9 mouse cellular contexts compared by ENCODE assay signal in genomic region chr11:94866176-94866967, GRCm38 (mm10).
A peak's percentile ranks its signal among the peaks of the same experiment; 100 is the strongest.
DNase-seq lines count a peak whose midpoint lies in the region; ATAC-seq and TF ChIP-seq lines count a peak whose summit lies in the region.
"Had no signal": no experiment of that assay in that cellular context is flagged by ENCODE, and none has a peak within 500 bp of the region (broad histone marks: within the 10 kb centered on the region; RNA-seq: fewer than 3 reads in every experiment).

No protein-coding gene starts in this region.

- TF ChIP-seq CTCF in CH12.LX (conservative IDR thresholded peaks at IDR 0.05 in 1 of 2, IDR thresholded peaks at IDR 0.05 in 1 of 2; ENCODE audit: low read depth in 2 of 2, low read length in 2 of 2), result peak; percentile 82 to 97
- peak; percentile 79 for TF ChIP-seq CTCF in heart, adult 2 months (IDR thresholded peaks at IDR 0.05)

- peak; percentile 66 for DNase-seq in CH12.LX (ENCODE audit: extremely low read depth)
- peak; percentile 75 for DNase-seq in adrenal gland, postnatal 25 days
- DNase-seq in heart, adult 2 months, result peak; percentile 72 to 88
- DNase-seq in liver, embryonic 11.5 days (ENCODE audit: low spot score), result peak; percentile 71
- DNase-seq in retina, embryonic 14.5 days (ENCODE audit: low spot score), result peak; percentile 89
- DNase-seq in thymus, postnatal 36 days, result peak; percentile 51 to 63

- H3K27ac ChIP-seq in CH12.LX (ENCODE audit: insufficient read depth, low read depth), result no peak overlapping the region
- H3K27ac ChIP-seq in embryonic facial prominence, embryonic 12.5 days, result no peak overlapping the region
- H3K27ac ChIP-seq in heart, adult 2 months, result no peak overlapping the region
- H3K27ac ChIP-seq in kidney, embryonic 16.5 days (ENCODE audit: low read length), result no peak overlapping the region
- no peak overlapping the region for H3K27ac ChIP-seq in liver, embryonic 11.5 days (ENCODE audit: low read depth, low read length)
- H3K27ac ChIP-seq: hindbrain, embryonic 15.5 days had no signal

- 14% methylated on average over 9 of the region's 9 CpGs for whole genome bisulfite sequencing in embryonic facial prominence, embryonic 12.5 days
- 10% methylated on average over 9 of the region's 9 CpGs for whole genome bisulfite sequencing in heart, adult 2 months
- 11% methylated on average over 9 of the region's 9 CpGs for WGBS in kidney, embryonic 16.5 days
- 16% methylated on average over 9 of the region's 9 CpGs for WGBS in liver, embryonic 11.5 days

- no peak overlapping the region for H3K4me3 ChIP-seq in CH12.LX (replicated peaks in 1 of 3; ENCODE audit: low read depth in 2 of 3, low read length in 2 of 3, poor library complexity in 1 of 3)
- no peak overlapping the region for H3K4me3 ChIP-seq in embryonic facial prominence, embryonic 12.5 days
- no peak overlapping the region for H3K4me3 ChIP-seq in heart, adult 2 months
- H3K4me3 ChIP-seq in kidney, embryonic 16.5 days (ENCODE audit: low read length), result no peak overlapping the region
- H3K4me3 ChIP-seq in liver, embryonic 11.5 days (ENCODE audit: low read depth, low read length), result no peak overlapping the region
- H3K4me3 ChIP-seq: hindbrain, embryonic 15.5 days had no signal

- TF ChIP-seq POLR2A in CH12.LX (IDR thresholded peaks at IDR 0.05; ENCODE audit: low read depth, low read length), result no peak
- TF ChIP-seq POLR2A in heart, adult 2 months (IDR thresholded peaks at IDR 0.05; ENCODE audit: insufficient read depth, low read depth, low read length), result no peak

- H3K27me3 ChIP-seq in CH12.LX (replicated peaks), result peaks cover 74% of the 10 kb centered on the region
- H3K27me3 ChIP-seq in embryonic facial prominence, embryonic 12.5 days, result no peaks in the 10 kb centered on the region
- no peaks in the 10 kb centered on the region for H3K27me3 ChIP-seq in heart, adult 2 months (ENCODE audit: control insufficient read depth, insufficient read depth, low read length)
- no peaks in the 10 kb centered on the region for H3K27me3 ChIP-seq in kidney, embryonic 16.5 days (ENCODE audit: insufficient read depth, low read length)
- peaks cover 3% of the 10 kb centered on the region; the same call in 1 of the 2 replicates for H3K27me3 ChIP-seq in liver, embryonic 11.5 days (replicated peaks; ENCODE audit: control insufficient read depth, insufficient read depth, low read length)
- H3K27me3 ChIP-seq: hindbrain, embryonic 15.5 days had no signal

- TF ChIP-seq RAD21 in CH12.LX (IDR thresholded peaks at IDR 0.05; ENCODE audit: low read depth, low read length), result peak; percentile 87

- ATAC-seq in embryonic facial prominence, embryonic 12.5 days (ENCODE audit: insufficient number of reproducible peaks, insufficient read depth, low FRiP score, low TSS enrichment), result peak; percentile 42; the same call in 1 of the 2 replicates
- peak; percentile 80 for ATAC-seq in kidney, embryonic 16.5 days (ENCODE audit: low FRiP score, low TSS enrichment)
- ATAC-seq in liver, embryonic 11.5 days (replicated peaks; ENCODE audit: low FRiP score), result no peak

- H3K9ac ChIP-seq in CH12.LX (ENCODE audit: insufficient read depth, low read depth), result no peak overlapping the region
- H3K9ac ChIP-seq in embryonic facial prominence, embryonic 12.5 days, result no peak overlapping the region
- no peak overlapping the region for H3K9ac ChIP-seq in heart, adult 2 months (ENCODE audit: low read depth, low read length)
- no peak overlapping the region for H3K9ac ChIP-seq in kidney, embryonic 16.5 days (replicated peaks; ENCODE audit: low read length)
- H3K9ac ChIP-seq in liver, embryonic 11.5 days (ENCODE audit: low read depth, low read length), result no peak overlapping the region
- H3K9ac ChIP-seq: hindbrain, embryonic 15.5 days had no signal

- in situ Hi-C loops in CH12.LX (cut with MboI; ENCODE audit: low pct_ligation_motif_present, low pct_unique_long_range_greater_than_20kb, low sequenced_read_pairs), result no loop called here

- no peak for TF ChIP-seq EP300 in CH12.LX (IDR thresholded peaks at IDR 0.05; ENCODE audit: low read length)
- TF ChIP-seq EP300 in heart, adult 2 months (IDR thresholded peaks at IDR 0.05; ENCODE audit: insufficient read depth, low read depth, low read length), result peak; percentile 44; the same call in 1 of the 2 replicates

- no peaks in the 10 kb centered on the region for H3K36me3 ChIP-seq in CH12.LX (replicated peaks in 1 of 2; ENCODE audit: control insufficient read depth in 1 of 2, insufficient read depth in 1 of 2, low read length in 1 of 2)
- no peaks in the 10 kb centered on the region for H3K36me3 ChIP-seq in embryonic facial prominence, embryonic 12.5 days
- no peaks in the 10 kb centered on the region for H3K36me3 ChIP-seq in heart, adult 2 months (ENCODE audit: control insufficient read depth, insufficient read depth, low read length)
- H3K36me3 ChIP-seq in kidney, embryonic 16.5 days (ENCODE audit: insufficient read depth, low read length), result no peaks in the 10 kb centered on the region
- H3K36me3 ChIP-seq in liver, embryonic 11.5 days (ENCODE audit: control insufficient read depth, insufficient read depth, low read length), result no peaks in the 10 kb centered on the region
- H3K36me3 ChIP-seq: hindbrain, embryonic 15.5 days had no signal

- H3K4me1 ChIP-seq in CH12.LX (ENCODE audit: control insufficient read depth in 1 of 2, insufficient read depth in 2 of 2), result no peaks in the 10 kb centered on the region
- H3K4me1 ChIP-seq in embryonic facial prominence, embryonic 12.5 days, result no peaks in the 10 kb centered on the region
- no peaks in the 10 kb centered on the region for H3K4me1 ChIP-seq in heart, adult 2 months (ENCODE audit: control insufficient read depth, insufficient read depth, low read length)
- no peaks in the 10 kb centered on the region for H3K4me1 ChIP-seq in kidney, embryonic 16.5 days (ENCODE audit: insufficient read depth, low read length)
- H3K4me1 ChIP-seq in liver, embryonic 11.5 days (replicated peaks; ENCODE audit: control insufficient read depth, insufficient read depth, low read length), result no peaks in the 10 kb centered on the region
- H3K4me1 ChIP-seq: hindbrain, embryonic 15.5 days had no signal

- H3K4me2 ChIP-seq in CH12.LX (ENCODE audit: insufficient read depth, low read depth, poor library complexity, severe bottlenecking), result no peak overlapping the region
- no peak overlapping the region for H3K4me2 ChIP-seq in embryonic facial prominence, embryonic 12.5 days (replicated peaks)
- H3K4me2 ChIP-seq in kidney, embryonic 16.5 days (replicated peaks; ENCODE audit: low read depth, low read length), result no peak overlapping the region
- no peak overlapping the region for H3K4me2 ChIP-seq in liver, embryonic 11.5 days
- H3K4me2 ChIP-seq: hindbrain, embryonic 15.5 days had no signal

- H3K79me2 ChIP-seq in CH12.LX (replicated peaks; ENCODE audit: control insufficient read depth, extremely low read depth, insufficient read depth, poor library complexity, severe bottlenecking), result no peaks in the 10 kb centered on the region
- no peaks in the 10 kb centered on the region for H3K79me2 ChIP-seq in heart, adult 2 months (replicated peaks; ENCODE audit: control insufficient read depth, insufficient read depth, low read length)

- dilution Hi-C loops in CH12.LX (cut with MboI; ENCODE audit: extremely low pct_ligation_motif_present, extremely low pct_unique_long_range_greater_than_20kb, low sequenced_read_pairs), result no loop called here

- intact Hi-C loops in heart, adult 2 months (cut with DNase I), result loop anchor here (1.0 kb wide), 2 partner anchors 71 to 104 kb away; no protein-coding TSS in a partner anchor

- H3K9me3 ChIP-seq in CH12.LX (replicated peaks; ENCODE audit: low read length), result peaks cover 6% of the 10 kb centered on the region
- H3K9me3 ChIP-seq in embryonic facial prominence, embryonic 12.5 days, result no peaks in the 10 kb centered on the region
- no peaks in the 10 kb centered on the region for H3K9me3 ChIP-seq in kidney, embryonic 16.5 days (ENCODE audit: low read length)
- H3K9me3 ChIP-seq in liver, embryonic 11.5 days (ENCODE audit: control insufficient read depth, low read length), result no peaks in the 10 kb centered on the region
- H3K9me3 ChIP-seq: hindbrain, embryonic 15.5 days had no signal

TF ChIP-seq in CH12.LX, 34 proteins besides CTCF, POLR2A, EP300 and RAD21:
- TF ChIP-seq ELF1 (IDR thresholded peaks at IDR 0.05; ENCODE audit: low read depth, low read length) (no peak), GABPA (IDR thresholded peaks at IDR 0.05; ENCODE audit: insufficient replicate concordance, low read depth, low read length) (no peak), SMC3 (IDR thresholded peaks at IDR 0.05; ENCODE audit: low read depth, low read length) (peak; percentile 92), MAZ (IDR thresholded peaks at IDR 0.05; ENCODE audit: low read depth, low read length) (no peak), UBTF (IDR thresholded peaks at IDR 0.05; ENCODE audit: low read depth, low read length) (no peak), JUN (IDR thresholded peaks at IDR 0.05; ENCODE audit: insufficient read depth, low read depth, low read length) (no peak), ZMIZ1 (IDR thresholded peaks at IDR 0.05; ENCODE audit: low read depth, low read length) (no peak), CHD2 (IDR thresholded peaks at IDR 0.05; ENCODE audit: low read length) (no peak), KAT2A (IDR thresholded peaks at IDR 0.05; ENCODE audit: insufficient replicate concordance, low read length) (no peak), JUND (conservative IDR thresholded peaks at IDR 0.05; ENCODE audit: low read depth, low read length) (no peak), MEF2A (IDR thresholded peaks at IDR 0.05; ENCODE audit: borderline replicate concordance, low read depth, low read length) (no peak), ETS1 (conservative IDR thresholded peaks at IDR 0.05; ENCODE audit: low read depth, low read length) (no peak), NRF1 (IDR thresholded peaks at IDR 0.05; ENCODE audit: low read depth, low read length) (no peak), ZC3H11A (IDR thresholded peaks at IDR 0.05; ENCODE audit: low read depth, low read length) (peak; percentile 47), NELFE (IDR thresholded peaks at IDR 0.05; ENCODE audit: low read depth, low read length) (0 out of 2 replicates have a peak, but pooled peaks have one; percentile 18), TCF12 (IDR thresholded peaks at IDR 0.05; ENCODE audit: low read depth, low read length) (0 out of 2 replicates have a peak, but pooled peaks have one; percentile 14), E2F4 (IDR thresholded peaks at IDR 0.05; ENCODE audit: insufficient replicate concordance, low read depth, low read length) (no peak)
